Mouse (Mus musculus) CH12.LX (cell line): Measurements from ENCODE around the gene Farp1. TPM values are rescaled to one million over a fixed set of nuclear protein-coding genes. Genes with fewer than 3 reads are reported as not detected.

Experiments used
- DNase-seq: peaks from one replicate; pipeline ENCODE4 v3.0.0-alpha.2; 2013; ENCODE audit errors: extremely low read depth
- H3K27ac ChIP-seq: 2 replicates; pipeline ENCODE4 v1.5.1; 2012; ENCODE audit warnings: low read depth, mild to moderate bottlenecking, control low read depth, moderate library complexity; ENCODE audit not compliant: insufficient read depth
- H3K27me3 ChIP-seq: replicated peaks from 2 replicates; pipeline ENCODE3; 2012; ENCODE audit warnings: inconsistent platforms
- H3K36me3 ChIP-seq, 2 experiments: replicated peaks in 1 of 2; 2 replicates each; pipeline versions ENCODE3 to v1.6.1; 2012; ENCODE audit warnings: inconsistent platforms in 1 of 2, low read length in 1 of 2, mild to moderate bottlenecking in 1 of 2, mixed read lengths in 1 of 2, moderate library complexity in 1 of 2; ENCODE audit not compliant: control insufficient read depth in 1 of 2, insufficient read depth in 1 of 2
- H3K4me1 ChIP-seq, 2 experiments: 2 replicates each; pipeline ENCODE4 v1.6.1; 2012; ENCODE audit warnings: inconsistent platforms in 1 of 2, moderate library complexity in 1 of 2; ENCODE audit not compliant: insufficient read depth in 2 of 2, control insufficient read depth in 1 of 2
- H3K4me2 ChIP-seq: 2 replicates; pipeline ENCODE4 v1.6.1; 2012; ENCODE audit warnings: low read depth, mild to moderate bottlenecking, control low read depth; ENCODE audit not compliant: poor library complexity, insufficient read depth, severe bottlenecking
- H3K4me3 ChIP-seq, 3 experiments: fragments of 150-350 bp in 1 of 3; sonication (generic) in 1 of 3; replicated peaks in 1 of 3; 2 replicates each; pipeline versions ENCODE3 to v1.5.1; 2011 to 2012; ENCODE audit warnings: low read depth in 2 of 3, low read length in 2 of 3, mild to moderate bottlenecking in 2 of 3, moderate library complexity in 2 of 3, control low read depth in 1 of 3, improper control_type of control experiment in 1 of 3, inconsistent platforms in 1 of 3, mixed read lengths in 1 of 3; ENCODE audit not compliant: poor library complexity in 1 of 3
- H3K79me2 ChIP-seq: replicated peaks from 2 replicates; pipeline ENCODE4 v1.6.1; 2012; ENCODE audit warnings: mild to moderate bottlenecking, moderate library complexity; ENCODE audit not compliant: control insufficient read depth, poor library complexity, insufficient read depth, severe bottlenecking; ENCODE audit errors: extremely low read depth
- H3K9ac ChIP-seq: 2 replicates; pipeline ENCODE4 v1.6.1; 2012; ENCODE audit warnings: low read depth, mild to moderate bottlenecking, control low read depth, moderate library complexity; ENCODE audit not compliant: insufficient read depth
- H3K9me3 ChIP-seq: replicated peaks from 2 replicates; pipeline ENCODE3; 2012; ENCODE audit warnings: low read length, inconsistent platforms, mixed read lengths
- E2F4 ChIP-seq: IDR thresholded peaks from 2 replicates; pipeline ENCODE4 v1.6.1; 2011; ENCODE audit warnings: low read depth, low read length, improper control_type of control experiment; ENCODE audit not compliant: insufficient replicate concordance
- ETS1 ChIP-seq: conservative IDR thresholded peaks from 2 replicates; pipeline ENCODE4 v1.6.1; 2012; ENCODE audit warnings: low read depth, mild to moderate bottlenecking, inconsistent platforms, low read length, improper control_type of control experiment, moderate library complexity
- GABPA ChIP-seq: IDR thresholded peaks from 2 replicates; pipeline ENCODE4 v1.6.1; 2012; ENCODE audit warnings: low read depth, low read length, improper control_type of control experiment, inconsistent platforms; ENCODE audit not compliant: insufficient replicate concordance
- IRF4 ChIP-seq: IDR thresholded peaks from 2 replicates; pipeline ENCODE4 v1.6.1; 2014; ENCODE audit warnings: low read depth, mild to moderate bottlenecking, inconsistent platforms, low read length, improper control_type of control experiment
- MAFK ChIP-seq: IDR thresholded peaks from 2 replicates; pipeline ENCODE4 v1.6.1; 2011; ENCODE audit warnings: low read length, improper control_type of control experiment; ENCODE audit not compliant: insufficient replicate concordance
- MAZ ChIP-seq: IDR thresholded peaks from 2 replicates; pipeline ENCODE4 v1.6.1; 2012; ENCODE audit warnings: low read depth, mild to moderate bottlenecking, inconsistent platforms, low read length, improper control_type of control experiment, moderate library complexity
- MYC ChIP-seq: IDR thresholded peaks from 2 replicates; pipeline ENCODE4 v1.6.1; 2011; ENCODE audit warnings: low read depth, mild to moderate bottlenecking, improper control_type of control experiment, low read length
- NELFE ChIP-seq: IDR thresholded peaks from 2 replicates; pipeline ENCODE4 v1.6.1; 2011; ENCODE audit warnings: low read depth, low read length, improper control_type of control experiment
- PAX5 ChIP-seq: IDR thresholded peaks from 2 replicates; pipeline ENCODE4 v1.6.1; 2012; ENCODE audit warnings: low read length, inconsistent platforms, mixed read lengths
- POLR2A ChIP-seq: IDR thresholded peaks from 2 replicates; pipeline ENCODE4 v1.6.1; 2011; ENCODE audit warnings: low read depth, mild to moderate bottlenecking, improper control_type of control experiment, low read length
- RCOR1 ChIP-seq: conservative IDR thresholded peaks from 2 replicates; pipeline ENCODE4 v1.6.1; 2012; ENCODE audit warnings: low read depth, mild to moderate bottlenecking, inconsistent platforms, low read length, improper control_type of control experiment
- SIN3A ChIP-seq: IDR thresholded peaks from 2 replicates; pipeline ENCODE4 v1.6.1; 2012; ENCODE audit warnings: low read length, improper control_type of control experiment, inconsistent platforms
- SMC3 ChIP-seq: IDR thresholded peaks from 2 replicates; pipeline ENCODE4 v1.6.1; 2011; ENCODE audit warnings: low read depth, low read length, improper control_type of control experiment
- TBP ChIP-seq: conservative IDR thresholded peaks from 2 replicates; pipeline ENCODE4 v1.6.1; 2011; ENCODE audit warnings: low read depth, low read length, improper control_type of control experiment
- UBTF ChIP-seq: IDR thresholded peaks from 2 replicates; pipeline ENCODE4 v1.6.1; 2012; ENCODE audit warnings: low read depth, mild to moderate bottlenecking, inconsistent platforms, low read length, improper control_type of control experiment, moderate library complexity
- USF2 ChIP-seq: conservative IDR thresholded peaks from 2 replicates; pipeline ENCODE4 v1.6.1; 2011; ENCODE audit warnings: low read depth, low read length, improper control_type of control experiment
- ZC3H11A ChIP-seq: IDR thresholded peaks from 2 replicates; pipeline ENCODE4 v1.6.1; 2012; ENCODE audit warnings: low read depth, mild to moderate bottlenecking, inconsistent platforms, low read length, improper control_type of control experiment
- ZMIZ1 ChIP-seq: IDR thresholded peaks from 2 replicates; pipeline ENCODE4 v1.6.1; 2012; ENCODE audit warnings: low read depth, mild to moderate bottlenecking, inconsistent platforms, low read length, improper control_type of control experiment
- dilution Hi-C: fragments of 300-500 bp; cut with MboI; formaldehyde crosslinking; loops from 2 replicates; pipeline ENCODE4 v1.14.3; 2020; ENCODE audit warnings: low sequenced_read_pairs; ENCODE audit not compliant: extremely low pct_unique_long_range_greater_than_20kb, extremely low pct_ligation_motif_present
- in situ Hi-C: fragments of 300-500 bp; cut with MboI; formaldehyde crosslinking; loops from 3 replicates; pipeline ENCODE4 v1.14.3; 2019; ENCODE audit warnings: low sequenced_read_pairs, low pct_ligation_motif_present, low pct_unique_long_range_greater_than_20kb, mixed read lengths
- polyA plus RNA-seq: library from polyadenylated mRNA; unstranded; fragments of >175 nt; gene quantifications from 2 replicates; pipeline ENCODE4 v1.2.1, GENCODE M21; 2012; ENCODE audit warnings: low read depth; ENCODE audit not compliant: insufficient read length
- total RNA-seq, 2 experiments: library from RNA; depleted of rRNA; stranded (reverse); fragments of 300-350 nt in 1 of 2; fragments of >200 nt in 1 of 2; gene quantifications; 2 replicates each; pipeline ENCODE4 v1.2.3; 2012 to 2014

Gene Farp1
- total and polyA plus RNA-seq, 3 experiments, result 2.4 to 10.3 (median 2.5) TPM

GRCm38 (mm10) chr14:121034525-121034924 lies 475 bp upstream of the Farp1 start:
- Histone ChIP-seq H3K27me3 (no peaks in the 10 kb centered on the region), H3K36me3 (no peaks in the 10 kb centered on the region), H3K4me3 (no peak overlapping the region), H3K9ac (no peak overlapping the region), H3K4me2 (no peak overlapping the region), H3K79me2 (no peaks in the 10 kb centered on the region), H3K27ac (no peak overlapping the region), H3K4me1 (peaks cover 0 to 37% of the 10 kb centered on the region in 2 experiments; a peak in 2 of 4 replicates), H3K9me3 (peaks cover under 1% of the 10 kb centered on the region)
- in situ Hi-C loops, result loop anchor here (10.0 kb wide), 1 partner anchor 190 kb away; no protein-coding TSS in a partner anchor
- DNase-seq, result no peak
- TF ChIP-seq UBTF (no peak), ETS1 (no peak), PAX5 (no peak), IRF4 (no peak), MYC (no peak), ZMIZ1 (no peak), USF2 (no peak), MAZ (no peak), NELFE (no peak), SMC3 (no peak), MAFK (no peak), POLR2A (no peak), TBP (no peak), E2F4 (no peak), SIN3A (no peak), ZC3H11A (no peak), GABPA (no peak), RCOR1 (no peak)
- dilution Hi-C loops, result no loop called here

- H3K79me2 ChIP-seq, result no peaks in the 10 kb centered on the region
- H3K27ac ChIP-seq, result no peak overlapping the region
- peak overlapping the region; percentile 37; the same call in 1 of the 2 replicates for H3K9ac ChIP-seq
- peak; percentile 37 for DNase-seq
- no peaks in the 10 kb centered on the region for H3K27me3 ChIP-seq
- in situ Hi-C loops (loop anchor here (10.0 kb wide), 1 partner anchor 189 kb away; no protein-coding TSS in a partner anchor), dilution Hi-C loops (no loop called here)
- H3K9me3 ChIP-seq, result no peaks in the 10 kb centered on the region
- peak overlapping the region; percentile 58 to 83 (median 75) for H3K4me3 ChIP-seq
- H3K4me2 ChIP-seq, result peak overlapping the region; percentile 79
- no peaks in the 10 kb centered on the region for H3K36me3 ChIP-seq
- no peak for TF ChIP-seq ZMIZ1
- no peak for TF ChIP-seq MYC
- TF ChIP-seq GABPA, result no peak
- TF ChIP-seq POLR2A, result no peak
- H3K4me1 ChIP-seq, result peaks cover 0 to 37% of the 10 kb centered on the region in 2 experiments; a peak in 2 of 4 replicates
Measured at GRCm38 (mm10) chr14:121035663-121036473, 868 bp downstream of the Farp1 start.
